In the genomic region with DNA sequence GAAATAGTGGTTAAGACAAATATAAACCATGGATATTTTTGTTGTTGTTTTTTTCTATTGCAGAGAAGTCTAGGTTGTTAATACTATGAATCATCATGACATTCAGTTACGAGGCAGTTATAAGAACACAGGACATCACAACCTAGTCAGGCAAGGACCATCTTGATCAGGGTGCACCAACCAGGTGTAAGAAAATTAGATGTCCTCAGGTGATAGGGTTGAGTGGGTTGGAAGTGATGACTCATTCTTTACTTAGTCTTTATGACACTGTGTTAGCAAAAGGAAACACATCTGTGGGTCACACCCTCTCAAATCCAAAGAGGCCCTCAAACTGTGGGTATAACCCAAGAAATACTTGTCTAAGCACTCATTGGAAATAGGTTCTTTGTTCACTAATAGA, we compare ENCODE assay signal across 28 mouse cellular contexts.
DNase-seq lines count a peak whose midpoint lies in the region; ATAC-seq and TF ChIP-seq lines count a peak whose summit lies in the region.
"Had no signal": no experiment of that assay in that cellular context is flagged by ENCODE, and none has a peak within 500 bp of the region (broad histone marks: within the 10 kb centered on the region; RNA-seq: fewer than 3 reads in every experiment).

No protein-coding gene starts in this region.

- no peaks in the 10 kb centered on the region for H3K27me3 ChIP-seq in testis, adult 2 months (ENCODE audit: control insufficient read depth, insufficient read depth, low read length)
- H3K27me3 ChIP-seq in liver, embryonic 12.5 days (replicated peaks), result no peaks in the 10 kb centered on the region
- H3K27me3 ChIP-seq: heart, embryonic 13.5 days; intestine, embryonic 15.5 days; Patski had no signal

- no peaks in the 10 kb centered on the region for H3K4me1 ChIP-seq in testis, adult 2 months (ENCODE audit: control insufficient read depth, insufficient read depth, low read length)
- H3K4me1 ChIP-seq in liver, embryonic 12.5 days, result no peaks in the 10 kb centered on the region
- H3K4me1 ChIP-seq: forebrain, embryonic 10.5 days; heart, embryonic 10.5 days; heart, embryonic 13.5 days; intestine, embryonic 15.5 days had no signal

- no peak for TF ChIP-seq CTCF in testis, adult 2 months (IDR thresholded peaks at IDR 0.05; ENCODE audit: control insufficient read depth, insufficient read depth, insufficient replicate concordance, low read depth, low read length)

- DNase-seq in testis, postnatal 14 days (ENCODE audit: low spot score), result no peak
- DNase-seq in CD4-positive, CD25-positive, alpha-beta regulatory T cell, adult 2 months (ENCODE audit: low read depth, low spot score), result peak; percentile 40
- DNase-seq in thymus, postnatal 0 days (ENCODE audit: low spot score), result no peak
- no peak for DNase-seq in cerebellum, adult 18-20 months
- DNase-seq: adrenal gland, adult 2 months; adrenal gland, postnatal 14 days; cerebellum, adult 11-12 months; cerebellum, adult 9-10 months; cerebellum, postnatal 14 days; forebrain, postnatal 0 days; gastrocnemius, adult 2 months; gastrocnemius, postnatal 14 days; heart, adult 18-20 months; heart, postnatal 14 days; heart, postnatal 4 days; kidney, adult 11 months had no signal

- H3K4me3 ChIP-seq in testis, adult 2 months (ENCODE audit: control insufficient read depth, low read depth, low read length), result peak overlapping the region; percentile 43; the same call in 1 of the 2 replicates
- no peak overlapping the region for H3K4me3 ChIP-seq in liver, embryonic 12.5 days
- H3K4me3 ChIP-seq: forebrain, embryonic 10.5 days; gastrocnemius, adult 2 months; heart, embryonic 10.5 days; heart, embryonic 13.5 days; intestine, embryonic 15.5 days had no signal

- H3K9me3 ChIP-seq in liver, embryonic 12.5 days (replicated peaks), result no peaks in the 10 kb centered on the region
- H3K9me3 ChIP-seq: forebrain, embryonic 10.5 days; heart, embryonic 10.5 days; heart, embryonic 13.5 days; intestine, embryonic 15.5 days had no signal

- WGBS in liver, embryonic 12.5 days (ENCODE audit: insufficient replicate concordance), result 75% methylated on average over 1 of the region's 1 CpGs

- H3K9ac ChIP-seq in liver, embryonic 12.5 days, result no peak overlapping the region
- H3K9ac ChIP-seq: forebrain, postnatal 0 days; heart, embryonic 13.5 days; hindbrain, embryonic 14.5 days; intestine, embryonic 15.5 days had no signal

- ATAC-seq in activated CD4-positive, CD25-positive, alpha-beta regulatory T cell, adult 4 months, result peak; percentile 79
- ATAC-seq in liver, embryonic 12.5 days, result no peak
- ATAC-seq: forebrain, embryonic 14.5 days; forebrain, postnatal 0 days; hindbrain, postnatal 0 days; intestine, embryonic 15.5 days; Patski had no signal

- no peak overlapping the region for H3K4me2 ChIP-seq in liver, embryonic 12.5 days
- H3K4me2 ChIP-seq: heart, embryonic 13.5 days; hindbrain, embryonic 14.5 days; intestine, embryonic 15.5 days had no signal

- TF ChIP-seq POLR2A in testis, adult 2 months (IDR thresholded peaks at IDR 0.05; ENCODE audit: control insufficient read depth, low read depth, low read length), result no peak

- H3K36me3 ChIP-seq in testis, adult 2 months (ENCODE audit: control insufficient read depth, insufficient read depth, low read length), result no peaks in the 10 kb centered on the region
- no peaks in the 10 kb centered on the region for H3K36me3 ChIP-seq in liver, embryonic 12.5 days
- H3K36me3 ChIP-seq: forebrain, embryonic 10.5 days; G1E; heart, embryonic 10.5 days; heart, embryonic 13.5 days; intestine, embryonic 15.5 days had no signal

- no peak overlapping the region for H3K27ac ChIP-seq in testis, adult 2 months (ENCODE audit: control insufficient read depth, insufficient read depth, low read depth, low read length)
- no peak overlapping the region for H3K27ac ChIP-seq in liver, embryonic 12.5 days
- H3K27ac ChIP-seq: forebrain, embryonic 10.5 days; gastrocnemius, adult 2 months; heart, embryonic 10.5 days; heart, embryonic 13.5 days; hindbrain, embryonic 14.5 days; hindbrain, postnatal 0 days; intestine, embryonic 15.5 days had no signal
